Mouse (Mus musculus): ENCODE data around the gene Rora. TPM values are rescaled to one million over a fixed set of nuclear protein-coding genes. Genes with fewer than 3 reads are reported as not detected.

Gene Rora
- polyA plus RNA-seq, 1 experiment from 2014 or later, result 7.8 TPM

DNA sequence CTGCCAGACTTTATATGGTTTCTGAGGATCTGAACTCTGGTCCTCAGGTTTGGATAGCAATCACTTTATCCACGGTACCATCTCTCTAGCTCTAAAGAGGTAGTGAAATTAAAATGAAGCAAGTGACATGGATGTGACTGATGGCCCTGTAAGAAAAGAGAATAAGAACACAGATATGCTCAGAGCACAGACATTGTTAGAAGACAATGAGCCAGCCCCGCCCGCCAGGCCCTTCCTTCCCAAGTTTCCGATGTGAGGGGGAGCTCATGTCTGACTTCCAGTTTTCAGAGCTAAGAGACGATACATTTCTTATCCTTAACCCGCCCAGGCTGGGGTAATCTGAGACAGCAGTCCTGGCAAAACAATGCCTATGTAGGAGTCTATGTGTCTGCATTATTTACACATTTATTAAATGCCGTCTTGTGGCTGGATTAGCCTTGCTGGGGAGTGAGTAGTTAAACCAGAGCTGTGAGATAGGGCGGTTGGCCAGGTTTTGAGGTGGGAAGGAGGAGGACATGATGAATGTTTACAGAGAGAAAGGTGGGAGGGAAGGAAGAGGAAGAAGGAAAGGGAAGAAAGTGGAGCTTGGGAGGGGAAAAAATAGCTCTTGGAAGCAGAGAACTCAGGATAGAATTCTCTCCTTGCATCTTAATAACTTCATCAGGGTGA is 259.0 kb downstream of the Rora start:
- Histone ChIP-seq H3K36me3 (no peaks in the 10 kb centered on the region), H3K4me1 (peaks cover 8% of the 10 kb centered on the region), H3K4me2 (replicated peaks) (no peak overlapping the region), H3K27ac (no peak overlapping the region), H3K4me3 (no peak overlapping the region), H3K27me3 (no peaks in the 10 kb centered on the region), H3K9me3 (replicated peaks) (no peaks in the 10 kb centered on the region), H3K9ac (no peak overlapping the region)
- ATAC-seq (ENCODE audit: low FRiP score), result no peak
- WGBS, result 40% methylated on average over 8 of the region's 8 CpGs

DNA sequence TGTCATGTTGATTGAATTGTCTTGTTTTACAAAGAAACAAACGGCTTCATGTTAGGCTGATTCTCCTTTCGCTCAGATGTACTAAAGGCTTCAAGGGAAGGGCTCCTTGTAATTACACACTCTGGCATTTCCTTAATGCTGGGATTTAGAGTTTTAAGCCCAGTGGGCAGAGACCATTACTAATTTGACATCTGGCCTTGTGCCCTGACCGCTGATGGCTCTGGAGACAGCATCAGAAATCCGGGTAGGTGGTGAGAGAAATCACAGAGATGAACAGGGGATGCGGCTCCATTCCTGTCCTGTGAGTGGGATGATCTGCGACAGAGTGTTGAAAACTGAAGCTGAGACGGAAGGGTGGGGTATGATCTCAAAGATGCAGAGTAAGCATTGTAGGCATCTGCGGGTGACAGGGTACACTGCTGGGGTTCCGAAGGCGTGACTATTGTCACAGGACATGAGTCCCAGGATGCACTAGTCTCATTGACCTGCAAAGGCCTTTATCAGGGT is 259.7 kb downstream of the Rora start:
- Histone ChIP-seq H3K9me3 (replicated peaks) (no peaks in the 10 kb centered on the region), H3K4me1 (peaks cover 8% of the 10 kb centered on the region), H3K27me3 (no peaks in the 10 kb centered on the region), H3K4me2 (replicated peaks) (no peak overlapping the region), H3K4me3 (no peak overlapping the region), H3K36me3 (no peaks in the 10 kb centered on the region), H3K27ac (no peak overlapping the region), H3K9ac (no peak overlapping the region)
- no peak for ATAC-seq (ENCODE audit: low FRiP score)
- WGBS, result 60% methylated on average over 10 of the region's 10 CpGs

DNA sequence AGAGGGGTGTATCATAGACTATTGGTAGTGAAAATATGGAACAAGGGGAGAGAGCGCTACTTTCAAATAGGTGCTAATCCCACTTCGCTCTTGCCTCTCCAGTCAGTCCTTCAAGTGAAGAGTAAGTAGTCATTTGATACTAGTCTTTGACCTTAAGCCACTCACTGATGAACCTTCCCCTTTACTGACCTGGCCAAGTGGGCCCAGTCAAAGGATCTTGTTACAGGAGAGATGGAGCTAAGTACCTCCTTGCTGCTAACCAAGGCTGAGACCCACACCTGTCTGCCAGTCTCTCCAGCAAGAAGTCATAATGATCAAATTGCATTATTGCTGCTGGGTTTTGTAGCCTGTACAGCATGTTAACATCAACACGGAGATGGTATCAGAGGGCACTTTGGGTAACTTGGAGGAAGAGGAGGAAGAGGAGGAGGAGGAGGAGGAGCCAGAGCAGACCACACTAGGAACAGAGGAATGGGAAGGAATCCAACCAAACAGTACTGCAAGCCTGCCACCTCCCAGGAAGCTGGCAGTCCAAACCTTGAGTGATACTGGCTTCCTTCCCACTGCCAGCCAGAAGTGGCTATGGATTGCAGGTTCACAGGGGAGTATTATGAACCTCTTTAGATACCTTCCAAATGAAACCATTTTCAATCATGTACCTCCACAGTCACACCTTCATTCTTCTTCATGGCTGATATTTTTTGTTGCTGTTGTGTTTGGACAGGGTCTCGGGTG is 261.1 kb downstream of the Rora start:
- no peaks in the 10 kb centered on the region for H3K9me3 ChIP-seq (replicated peaks)
- ATAC-seq (ENCODE audit: low FRiP score), result no peak

DNA sequence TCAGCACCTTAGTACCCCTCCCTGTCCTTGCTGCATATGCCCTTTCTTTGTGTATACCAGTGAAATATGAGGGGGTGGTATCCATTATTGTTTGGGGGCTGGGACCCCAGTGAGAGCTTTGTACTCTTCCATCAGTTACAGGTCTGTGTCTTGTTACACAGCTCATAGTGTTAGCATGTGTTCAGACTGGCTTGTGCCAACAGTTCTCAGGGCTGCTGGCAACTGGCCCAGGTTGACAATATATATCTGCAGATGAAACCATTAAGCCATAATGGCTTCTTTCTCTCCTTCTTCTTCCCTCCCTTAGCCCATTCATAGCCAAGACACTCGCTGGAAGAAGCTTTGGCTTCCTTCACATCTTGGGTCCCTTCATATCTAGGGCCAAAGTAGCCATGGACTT is 263.2 kb downstream of the Rora start:
- no peak overlapping the region for H3K27ac ChIP-seq
- H3K4me3 ChIP-seq, result no peak overlapping the region
- no peaks in the 10 kb centered on the region for H3K9me3 ChIP-seq (replicated peaks)
- no peak for ATAC-seq (ENCODE audit: low FRiP score)
- 90% methylated on average over 1 of the region's 1 CpGs for WGBS
- H3K9ac ChIP-seq, result no peak overlapping the region
- no peak overlapping the region for H3K4me2 ChIP-seq (replicated peaks)
- H3K36me3 ChIP-seq, result no peaks in the 10 kb centered on the region
- peaks cover 8% of the 10 kb centered on the region for H3K4me1 ChIP-seq
- H3K27me3 ChIP-seq, result no peaks in the 10 kb centered on the region

More for the DNA sequence above, 261.1 kb downstream of the Rora start:
- Histone ChIP-seq H3K9ac (no peak overlapping the region), H3K4me3 (no peak overlapping the region), H3K27me3 (no peaks in the 10 kb centered on the region), H3K4me1 (peaks cover 8% of the 10 kb centered on the region), H3K27ac (no peak overlapping the region), H3K4me2 (replicated peaks) (no peak overlapping the region), H3K36me3 (no peaks in the 10 kb centered on the region)
- 94% methylated on average over 4 of the region's 4 CpGs for WGBS

DNA sequence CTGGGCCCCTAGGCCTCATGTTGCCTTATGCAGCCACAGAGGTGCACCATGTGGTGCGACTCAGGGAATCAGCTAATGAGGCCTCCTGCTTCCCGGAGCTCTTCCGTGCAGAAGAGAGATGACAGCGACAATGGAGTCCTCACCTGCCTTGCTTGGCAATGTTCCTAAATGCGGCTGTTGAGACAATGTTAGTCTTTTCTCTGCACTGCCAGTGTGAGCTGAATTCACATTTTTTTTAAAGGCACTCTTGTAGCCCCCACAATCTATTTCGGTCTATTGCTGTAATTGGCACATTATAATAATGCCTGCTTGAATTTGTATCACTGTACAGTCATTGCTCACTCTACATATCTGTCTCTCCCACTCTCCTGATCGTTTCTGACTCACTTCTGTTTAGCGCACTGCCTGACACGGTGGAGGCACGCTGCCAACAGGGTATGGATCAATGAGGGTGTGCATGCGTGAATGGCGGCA is 269.6 kb downstream of the Rora start:
- Histone ChIP-seq H3K9ac (no peak overlapping the region), H3K9me3 (replicated peaks) (no peaks in the 10 kb centered on the region), H3K4me3 (no peak overlapping the region), H3K27ac (no peak overlapping the region), H3K4me1 (0 out of 2 replicates have a peak, but pooled peaks cover 2% of the 10 kb centered on the region), H3K4me2 (replicated peaks) (no peak overlapping the region), H3K36me3 (no peaks in the 10 kb centered on the region), H3K27me3 (no peaks in the 10 kb centered on the region)
- WGBS, result 81% methylated on average over 12 of the region's 12 CpGs
- ATAC-seq (ENCODE audit: low FRiP score), result no peak

DNA sequence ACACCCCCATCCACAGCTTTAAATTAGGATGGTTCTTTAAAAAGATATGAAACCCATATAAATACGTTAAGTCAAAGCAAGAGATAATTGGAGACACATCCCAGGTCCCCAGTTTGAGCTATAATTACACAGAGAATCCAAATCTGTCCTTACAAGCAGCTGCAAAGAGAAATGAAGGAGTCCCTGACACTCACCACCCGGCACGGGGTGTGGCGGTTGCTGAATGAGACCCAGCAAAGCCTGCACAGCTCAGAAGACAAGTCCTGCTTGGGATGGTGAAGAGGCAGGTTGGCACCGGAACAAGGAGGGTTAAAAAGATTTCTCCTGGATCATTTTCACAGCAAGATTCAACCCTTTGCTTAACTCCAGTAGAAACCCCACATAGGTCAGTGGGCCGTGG is 272.8 kb downstream of the Rora start:
- ATAC-seq (ENCODE audit: low FRiP score), result no peak
- Histone ChIP-seq H3K9me3 (replicated peaks) (no peaks in the 10 kb centered on the region; the same call in 1 of the 2 replicates), H3K27ac (no peak overlapping the region), H3K27me3 (no peaks in the 10 kb centered on the region), H3K4me3 (no peak overlapping the region), H3K4me2 (replicated peaks) (no peak overlapping the region), H3K4me1 (peaks cover 8% of the 10 kb centered on the region; the same call in 1 of the 2 replicates), H3K9ac (no peak overlapping the region), H3K36me3 (no peaks in the 10 kb centered on the region)
- WGBS, result 95% methylated on average over 6 of the region's 6 CpGs

DNA sequence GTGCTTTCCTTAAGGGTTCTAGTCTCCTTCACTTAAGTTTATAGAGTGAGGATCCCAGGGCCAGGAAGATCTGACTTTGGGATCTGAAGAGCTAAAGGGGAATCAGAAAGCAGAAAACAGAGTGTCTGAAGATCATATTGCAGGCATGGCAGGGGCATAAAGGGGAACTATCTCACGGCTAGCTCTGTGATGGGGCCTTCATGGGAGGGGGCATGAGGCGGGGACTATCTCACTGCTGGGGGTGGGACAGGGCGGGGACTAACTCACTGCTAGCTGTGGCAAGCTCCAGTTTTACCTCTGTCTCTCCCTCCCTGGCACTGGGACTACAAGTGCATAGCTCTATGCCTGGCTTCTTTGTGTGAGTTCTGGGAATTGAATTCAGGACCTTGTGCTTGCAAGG is 279.6 kb downstream of the Rora start:
- Histone ChIP-seq H3K27me3 (no peaks in the 10 kb centered on the region), H3K9me3 (replicated peaks) (no peaks in the 10 kb centered on the region; the same call in 1 of the 2 replicates), H3K9ac (no peak overlapping the region), H3K4me1 (peaks cover 6% of the 10 kb centered on the region; the same call in 1 of the 2 replicates), H3K36me3 (no peaks in the 10 kb centered on the region), H3K4me3 (no peak overlapping the region), H3K27ac (no peak overlapping the region), H3K4me2 (replicated peaks) (no peak overlapping the region)
- 54% methylated on average over 3 of the region's 3 CpGs for WGBS
- ATAC-seq (ENCODE audit: low FRiP score), result no peak

DNA sequence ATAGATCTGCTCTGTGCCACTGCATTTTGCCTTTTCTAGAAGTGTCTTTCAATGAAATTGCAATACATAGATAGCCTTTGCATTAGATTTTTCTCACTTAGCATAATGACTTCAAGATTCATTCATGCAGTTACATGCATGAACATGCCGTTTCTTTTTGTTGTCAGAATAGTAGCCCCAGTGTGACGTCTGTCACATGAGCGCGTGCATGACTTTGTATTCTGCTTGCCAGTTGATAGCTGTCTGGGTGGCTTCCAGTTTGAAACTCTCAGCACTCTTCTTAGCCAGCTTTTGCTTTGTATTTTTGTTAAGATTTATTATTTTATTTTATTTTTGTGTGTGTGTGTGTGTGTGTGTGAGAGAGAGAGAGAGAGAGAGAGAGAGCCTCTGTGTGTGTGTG is 280.7 kb downstream of the Rora start:
- no peaks in the 10 kb centered on the region for H3K9me3 ChIP-seq (replicated peaks)
- 70% methylated on average over 4 of the region's 4 CpGs for WGBS

DNA sequence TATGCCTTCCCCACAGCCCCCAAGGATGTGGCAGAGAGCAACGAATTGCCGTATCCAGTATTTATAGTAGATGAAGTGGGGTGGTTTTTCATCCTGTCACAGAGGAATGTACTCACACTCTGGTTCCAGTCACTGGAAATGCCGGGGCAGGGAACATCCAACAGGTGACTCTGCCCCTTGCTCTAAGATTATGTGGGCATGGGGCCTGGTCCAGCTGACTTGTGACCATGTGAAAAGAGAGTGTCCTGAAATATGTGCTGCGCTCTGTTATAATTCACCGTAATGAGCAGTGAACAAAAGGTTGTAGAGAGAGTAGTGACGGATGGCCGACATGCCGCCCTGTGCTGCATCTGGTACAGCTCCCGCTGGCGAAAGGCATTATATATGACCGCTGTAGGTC is 282.0 kb downstream of the Rora start:
- 69% methylated on average over 11 of the region's 11 CpGs for WGBS
- Histone ChIP-seq H3K36me3 (no peaks in the 10 kb centered on the region), H3K27ac (no peak overlapping the region), H3K9me3 (replicated peaks) (no peaks in the 10 kb centered on the region), H3K27me3 (no peaks in the 10 kb centered on the region), H3K9ac (no peak overlapping the region), H3K4me3 (no peak overlapping the region), H3K4me1 (no peaks in the 10 kb centered on the region; the same call in 1 of the 2 replicates), H3K4me2 (replicated peaks) (no peak overlapping the region)
- ATAC-seq (ENCODE audit: low FRiP score), result no peak

More for the DNA sequence above, 280.7 kb downstream of the Rora start:
- Histone ChIP-seq H3K9ac (no peak overlapping the region), H3K27ac (no peak overlapping the region), H3K4me3 (no peak overlapping the region), H3K36me3 (no peaks in the 10 kb centered on the region), H3K4me1 (peaks cover 6% of the 10 kb centered on the region; the same call in 1 of the 2 replicates), H3K27me3 (no peaks in the 10 kb centered on the region), H3K4me2 (replicated peaks) (no peak overlapping the region)
- ATAC-seq (ENCODE audit: low FRiP score), result no peak

DNA sequence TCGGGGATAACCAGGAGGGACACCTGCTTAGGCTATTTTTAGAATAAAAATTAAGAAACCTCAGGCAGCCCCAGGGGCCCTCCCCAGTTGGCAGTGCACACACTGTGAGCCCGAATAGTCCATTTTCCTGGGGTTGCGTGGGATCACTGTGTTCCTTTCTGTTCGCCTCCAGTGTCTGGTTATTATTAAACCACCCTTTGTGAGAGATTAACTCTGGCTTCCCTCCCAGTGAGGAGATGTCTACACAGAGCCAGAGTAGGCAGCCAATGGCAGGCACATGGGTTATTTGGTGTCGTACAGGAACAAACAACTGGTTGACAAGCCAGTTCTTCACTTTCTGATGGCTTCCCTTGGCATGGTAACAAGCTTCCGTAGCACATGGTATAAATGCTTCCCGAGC is 287.5 kb downstream of the Rora start:
- Histone ChIP-seq H3K9me3 (replicated peaks) (no peaks in the 10 kb centered on the region), H3K4me3 (no peak overlapping the region), H3K27me3 (peaks cover 2% of the 10 kb centered on the region), H3K36me3 (no peaks in the 10 kb centered on the region), H3K27ac (no peak overlapping the region), H3K4me2 (replicated peaks) (no peak overlapping the region), H3K9ac (no peak overlapping the region), H3K4me1 (peaks cover 4% of the 10 kb centered on the region; the same call in 1 of the 2 replicates)
- WGBS, result 72% methylated on average over 7 of the region's 7 CpGs
- no peak for ATAC-seq (ENCODE audit: low FRiP score)

DNA sequence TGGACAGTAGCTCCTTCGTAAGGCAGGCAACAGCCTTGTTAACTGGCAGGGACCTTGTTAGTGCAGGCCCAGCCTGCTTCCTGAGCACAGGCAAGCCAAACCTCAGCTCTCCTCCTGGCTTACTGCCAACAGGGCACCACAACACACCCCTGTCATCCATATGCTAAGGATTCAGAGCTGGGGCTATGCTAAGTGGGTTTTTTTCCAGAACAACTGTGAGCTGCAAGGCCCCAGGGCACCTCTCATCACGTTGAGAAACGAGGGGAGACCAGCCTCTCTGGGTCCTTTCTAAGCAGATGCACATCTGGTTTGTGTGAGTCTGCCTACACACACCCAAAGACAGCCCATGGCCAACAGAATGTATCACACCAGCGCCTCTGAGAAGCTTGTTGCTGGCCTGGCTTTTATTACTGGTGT is 289.0 kb downstream of the Rora start:
- Histone ChIP-seq H3K9ac (no peak overlapping the region), H3K27me3 (peaks cover 6% of the 10 kb centered on the region), H3K4me2 (replicated peaks) (no peak overlapping the region), H3K4me3 (no peak overlapping the region), H3K27ac (no peak overlapping the region), H3K9me3 (replicated peaks) (no peaks in the 10 kb centered on the region), H3K36me3 (no peaks in the 10 kb centered on the region), H3K4me1 (peaks cover 9% of the 10 kb centered on the region)
- ATAC-seq (ENCODE audit: low FRiP score), result no peak
- 61% methylated on average over 4 of the region's 4 CpGs for WGBS

DNA sequence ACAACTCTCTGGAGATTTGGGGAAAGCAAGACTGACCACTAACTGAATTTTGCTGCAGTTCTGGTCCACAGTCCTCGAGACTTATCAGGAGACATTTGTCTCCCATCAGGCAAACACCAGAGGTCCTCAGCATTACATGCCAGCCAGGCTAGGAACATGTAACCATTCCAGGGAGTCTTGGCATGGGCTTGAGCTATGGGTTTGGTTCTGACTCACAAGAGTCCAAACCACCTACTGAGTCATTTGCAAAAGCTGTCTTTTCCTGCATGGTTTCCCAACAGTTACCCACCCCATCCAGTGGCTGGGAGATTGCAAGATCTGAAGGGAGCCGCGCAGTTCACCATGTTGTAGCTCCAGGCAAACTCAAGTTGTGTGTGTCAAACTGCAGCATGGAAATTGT is 290.4 kb downstream of the Rora start:
- Histone ChIP-seq H3K9ac (no peak overlapping the region), H3K27me3 (peaks cover 6% of the 10 kb centered on the region), H3K36me3 (no peaks in the 10 kb centered on the region), H3K4me2 (replicated peaks) (no peak overlapping the region), H3K9me3 (replicated peaks) (no peaks in the 10 kb centered on the region), H3K4me3 (no peak overlapping the region), H3K4me1 (peaks cover 15% of the 10 kb centered on the region), H3K27ac (no peak overlapping the region)
- ATAC-seq (ENCODE audit: low FRiP score), result no peak
- 95% methylated on average over 3 of the region's 3 CpGs for WGBS

Measured in hindbrain, embryonic 12.5 days (tissue).